In the genomic region with DNA sequence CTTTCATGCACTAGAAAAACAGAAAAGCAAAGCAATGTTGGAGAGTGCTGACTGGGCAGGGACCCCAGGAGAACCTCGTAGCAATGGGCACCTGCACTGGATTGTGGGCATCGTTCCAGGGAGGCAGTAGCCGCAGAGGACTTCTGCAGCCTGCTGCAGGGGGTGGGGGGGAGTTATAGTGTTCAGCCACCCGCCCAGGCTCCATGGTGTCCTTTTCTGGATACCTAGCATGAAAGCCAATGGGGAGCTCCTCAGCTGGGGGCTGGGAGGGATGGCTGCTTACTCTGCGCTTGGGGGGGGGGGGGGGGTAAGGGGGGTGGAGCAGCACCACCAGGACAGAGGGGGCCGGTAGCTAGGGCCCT, we compare ENCODE assay signal across 11 mouse cellular contexts. TPM values are rescaled to one million over a fixed set of nuclear protein-coding genes. Genes with fewer than 3 reads are reported as not detected.
DNase-seq lines count a peak whose midpoint lies in the region; ATAC-seq and TF ChIP-seq lines count a peak whose summit lies in the region.
"Had no signal": no experiment of that assay in that cellular context is flagged by ENCODE, and none has a peak within 500 bp of the region (broad histone marks: within the 10 kb centered on the region; RNA-seq: fewer than 3 reads in every experiment).

No protein-coding gene starts in this region.

- H3K4me1 ChIP-seq in forebrain, embryonic 10.5 days, result peaks cover 65% of the 10 kb centered on the region
- no peaks in the 10 kb centered on the region for H3K4me1 ChIP-seq in forebrain, postnatal 0 days (ENCODE audit: insufficient read depth)
- peaks cover 42% of the 10 kb centered on the region for H3K4me1 ChIP-seq in E14TG2a.4 (replicated peaks; ENCODE audit: low read depth, low read length)
- H3K4me1 ChIP-seq in hindbrain, embryonic 15.5 days (replicated peaks), result peaks cover 8% of the 10 kb centered on the region; the same call in 1 of the 2 replicates
- H3K4me1 ChIP-seq in lung, embryonic 15.5 days, result peaks cover 5% of the 10 kb centered on the region; the same call in 1 of the 2 replicates

- DNase-seq in forebrain, embryonic 10.5 days (ENCODE audit: extremely low spot score, low spot score), result no peak
- no peak for DNase-seq in forebrain, postnatal 0 days
- no peak for DNase-seq in left cerebral cortex, postnatal 36 days (ENCODE audit: low spot score in 2 of 2)
- no peak for DNase-seq in spleen, postnatal 14 days (ENCODE audit: low spot score in 2 of 2)
- DNase-seq in kidney, postnatal 36 days, result no peak
- DNase-seq: cerebellum, adult 9-10 months; thymus, postnatal 4 days had no signal

- no peaks in the 10 kb centered on the region for H3K9me3 ChIP-seq in forebrain, embryonic 10.5 days
- no peaks in the 10 kb centered on the region for H3K9me3 ChIP-seq in forebrain, postnatal 0 days (ENCODE audit: low read length)
- H3K9me3 ChIP-seq in E14TG2a.4 (ENCODE audit: low read length), result no peaks in the 10 kb centered on the region
- no peaks in the 10 kb centered on the region for H3K9me3 ChIP-seq in hindbrain, embryonic 15.5 days
- no peaks in the 10 kb centered on the region for H3K9me3 ChIP-seq in lung, embryonic 15.5 days

- no peak overlapping the region for H3K9ac ChIP-seq in forebrain, postnatal 0 days
- no peak overlapping the region for H3K9ac ChIP-seq in hindbrain, embryonic 15.5 days
- no peak overlapping the region for H3K9ac ChIP-seq in lung, embryonic 15.5 days

- WGBS in forebrain, embryonic 10.5 days, result 0% methylated on average over 5 of the region's 6 CpGs
- WGBS in forebrain, postnatal 0 days, result 8% methylated on average over 5 of the region's 6 CpGs
- WGBS in hindbrain, embryonic 15.5 days, result 0% methylated on average over 5 of the region's 6 CpGs
- 1% methylated on average over 5 of the region's 6 CpGs for WGBS in lung, embryonic 15.5 days

- peaks cover 100% of the 10 kb centered on the region for H3K27me3 ChIP-seq in forebrain, embryonic 10.5 days (ENCODE audit: poor library complexity, severe bottlenecking)
- peaks cover 58% of the 10 kb centered on the region for H3K27me3 ChIP-seq in forebrain, postnatal 0 days (ENCODE audit: insufficient read depth, low read length)
- H3K27me3 ChIP-seq in E14TG2a.4 (ENCODE audit: insufficient read depth, low read length), result peaks cover 80% of the 10 kb centered on the region
- H3K27me3 ChIP-seq in hindbrain, embryonic 15.5 days, result peaks cover 80% of the 10 kb centered on the region
- H3K27me3 ChIP-seq in lung, embryonic 15.5 days, result peaks cover 84% of the 10 kb centered on the region

- no peak for ATAC-seq in forebrain, postnatal 0 days
- peak; percentile 35; the same call in 1 of the 2 replicates for ATAC-seq in hindbrain, embryonic 15.5 days (ENCODE audit: low FRiP score, low read depth)
- no peak for ATAC-seq in lung, embryonic 15.5 days (ENCODE audit: borderline replicate concordance, extremely low read depth, low FRiP score, low TSS enrichment)

- H3K36me3 ChIP-seq in forebrain, embryonic 10.5 days (replicated peaks), result no peaks in the 10 kb centered on the region
- H3K36me3 ChIP-seq in forebrain, postnatal 0 days (ENCODE audit: insufficient read depth), result no peaks in the 10 kb centered on the region
- H3K36me3 ChIP-seq in E14TG2a.4 (ENCODE audit: insufficient read depth, low read length), result no peaks in the 10 kb centered on the region
- no peaks in the 10 kb centered on the region for H3K36me3 ChIP-seq in hindbrain, embryonic 15.5 days
- no peaks in the 10 kb centered on the region for H3K36me3 ChIP-seq in lung, embryonic 15.5 days

- peak overlapping the region; percentile 67 for H3K27ac ChIP-seq in forebrain, embryonic 10.5 days
- H3K27ac ChIP-seq in forebrain, postnatal 0 days (ENCODE audit: low read depth, low read length), result no peak overlapping the region
- no peak overlapping the region for H3K27ac ChIP-seq in hindbrain, embryonic 15.5 days (replicated peaks)
- H3K27ac ChIP-seq in lung, embryonic 15.5 days, result peak overlapping the region; percentile 95

- no peak for TF ChIP-seq CTCF in forebrain, postnatal 0 days (IDR thresholded peaks at IDR 0.05; ENCODE audit: low read depth)
- TF ChIP-seq CTCF in E14TG2a.4 (conservative IDR thresholded peaks at IDR 0.05; ENCODE audit: low read length), result no peak

- H3K4me3 ChIP-seq in forebrain, embryonic 10.5 days, result peak overlapping the region; percentile 42
- no peak overlapping the region for H3K4me3 ChIP-seq in forebrain, postnatal 0 days (ENCODE audit: low read depth, low read length)
- H3K4me3 ChIP-seq in E14TG2a.4 (replicated peaks; ENCODE audit: low read length), result peak overlapping the region; percentile 65; the same call in 1 of the 2 replicates
- H3K4me3 ChIP-seq in hindbrain, embryonic 15.5 days, result no peak overlapping the region
- no peak overlapping the region for H3K4me3 ChIP-seq in lung, embryonic 15.5 days

- intact Hi-C loops in left cerebral cortex, postnatal 36 days (cut with DNase I), result no loop called here

- H3K4me2 ChIP-seq in forebrain, postnatal 0 days (ENCODE audit: low read depth), result no peak overlapping the region
- H3K4me2 ChIP-seq in hindbrain, embryonic 15.5 days, result no peak overlapping the region
- peak overlapping the region; percentile 44 for H3K4me2 ChIP-seq in lung, embryonic 15.5 days

RNA-seq across cellular contexts. Expression of gene Foxa1, which starts 12.2 kb away (rescaled TPM):
- 0.17 and 0.61 TPM in 2 replicates for polyA plus RNA-seq in forebrain, embryonic 10.5 days (2016; fragmentation: Nextera tagmentation; extraction: Ambion mirVana)
- total RNA-seq in forebrain, postnatal 0 days (2014; rRNA removed), result 0.08 and 1.2 TPM in 2 replicates
- 0.23 and 0.36 TPM in 2 replicates for polyA plus RNA-seq in forebrain, postnatal 0 days (2015; fragmentation: Nextera tagmentation; extraction: Ambion mirVana)
- polyA plus RNA-seq in hindbrain, embryonic 15.5 days (2015; fragmentation: Nextera tagmentation; extraction: Ambion mirVana), result 0.89 and 1.2 TPM in 2 replicates
- polyA plus RNA-seq in lung, embryonic 15.5 days (2015; fragmentation: Nextera tagmentation; extraction: Ambion mirVana), result 14.8 and 18.0 TPM in 2 replicates
- not detected for total RNA-seq in left cerebral cortex, postnatal 36 days (2021)
- total RNA-seq: granulocyte monocyte progenitor cell, adult 5-6 weeks had no signal

RNA-seq across cellular contexts. Expression of gene Ttc6, which starts 29.4 kb away (rescaled TPM):
- polyA plus RNA-seq in forebrain, embryonic 10.5 days (2016; fragmentation: Nextera tagmentation; extraction: Ambion mirVana), result 0.21 and 0.43 TPM in 2 replicates
- 1.2 TPM in 2 replicates for total RNA-seq in forebrain, postnatal 0 days (2014; rRNA removed)
- 0.34 and 0.74 TPM in 2 replicates for polyA plus RNA-seq in forebrain, postnatal 0 days (2015; fragmentation: Nextera tagmentation; extraction: Ambion mirVana)
- 0.78 and 0.92 TPM in 2 replicates for polyA plus RNA-seq in hindbrain, embryonic 15.5 days (2015; fragmentation: Nextera tagmentation; extraction: Ambion mirVana)
- 5.9 and 7.4 TPM in 2 replicates for polyA plus RNA-seq in lung, embryonic 15.5 days (2015; fragmentation: Nextera tagmentation; extraction: Ambion mirVana)
- under 1 TPM; 0.09 to 0.20 TPM for total RNA-seq in left cerebral cortex, postnatal 36 days (2021)
- total RNA-seq: granulocyte monocyte progenitor cell, adult 5-6 weeks had no signal

Comparison
In these comparisons a context has a peak if more than half of its experiments do, and no peak if none do; other contexts are left out.
1. H3K27ac ChIP-seq: peak in forebrain, embryonic 10.5 days (single experiment) and lung, embryonic 15.5 days (single experiment); none in forebrain, postnatal 0 days (single experiment) and hindbrain, embryonic 15.5 days (single experiment).
2. H3K4me3 ChIP-seq: peak in forebrain, embryonic 10.5 days (single experiment) and E14TG2a.4 (single experiment); none in forebrain, postnatal 0 days (single experiment), hindbrain, embryonic 15.5 days (single experiment) and lung, embryonic 15.5 days (single experiment).